Mouse (Mus musculus) adrenal gland, postnatal 25 days (tissue): ENCODE measurements around the gene Auts2. TPM values are rescaled to one million over a fixed set of nuclear protein-coding genes. Genes with fewer than 3 reads are reported as not detected.

ENCODE experiments used
- DNase-seq: peaks from one replicate; pipeline ENCODE4 v3.0.0; 2021; ENCODE audit warnings: mixed read lengths
- total RNA-seq: library from RNA; stranded (reverse); gene quantifications from 2 replicates; pipeline ENCODE4 v1.2.3, GENCODE M21; 2021

The Auts2 gene
- total RNA-seq, 1 experiment from 2014 or later: 75.7 TPM

DNA sequence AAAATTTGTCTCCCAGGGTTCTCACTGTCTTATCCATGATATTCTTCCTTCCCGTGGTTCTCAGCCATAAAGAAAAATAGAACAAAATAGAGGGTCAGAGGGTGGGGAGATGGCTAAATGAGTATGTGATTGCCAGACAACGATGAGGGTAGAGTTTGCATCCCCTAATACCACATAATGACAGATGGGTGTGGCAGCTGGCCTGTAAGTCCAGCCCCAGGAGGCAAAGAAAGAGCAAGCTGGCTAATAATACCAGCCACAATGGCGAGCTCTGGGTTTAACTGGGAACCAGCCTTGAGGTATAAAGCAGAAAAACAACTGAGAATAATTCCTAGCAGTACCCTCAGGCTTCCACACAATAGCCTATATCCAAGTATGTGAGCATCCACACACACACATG, 1029.4 kb downstream of the Auts2 start:
- DNase-seq: no peak

GRCm38 (mm10) chr5:131512617-131513016, 1030.5 kb downstream of the Auts2 start:
- DNase-seq: no peak

GRCm38 (mm10) chr5:131510659-131511058, 1032.5 kb downstream of the Auts2 start:
- no peak for DNase-seq

DNA sequence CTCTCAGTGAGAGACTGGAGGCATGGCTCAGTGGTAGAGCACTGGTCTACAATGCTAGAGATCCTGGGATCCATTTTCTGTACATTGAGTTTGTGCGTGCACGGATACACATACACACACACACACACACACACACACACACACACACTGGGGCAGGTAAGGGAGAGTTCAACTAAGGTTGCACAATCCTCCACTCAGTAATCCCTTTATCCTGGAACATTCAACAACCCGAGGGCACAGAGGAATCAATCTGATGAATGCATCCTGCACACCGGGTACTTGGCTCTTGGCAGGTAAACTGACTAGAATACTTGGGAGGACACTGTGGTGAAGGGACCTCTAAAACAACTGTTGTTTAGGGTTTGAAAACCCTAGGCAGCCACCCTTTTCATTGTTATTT, 1033.8 kb downstream of the Auts2 start:
- DNase-seq: no peak

GRCm38 (mm10) chr5:131498865-131499264, 1044.3 kb downstream of the Auts2 start:
- no peak for DNase-seq

DNA sequence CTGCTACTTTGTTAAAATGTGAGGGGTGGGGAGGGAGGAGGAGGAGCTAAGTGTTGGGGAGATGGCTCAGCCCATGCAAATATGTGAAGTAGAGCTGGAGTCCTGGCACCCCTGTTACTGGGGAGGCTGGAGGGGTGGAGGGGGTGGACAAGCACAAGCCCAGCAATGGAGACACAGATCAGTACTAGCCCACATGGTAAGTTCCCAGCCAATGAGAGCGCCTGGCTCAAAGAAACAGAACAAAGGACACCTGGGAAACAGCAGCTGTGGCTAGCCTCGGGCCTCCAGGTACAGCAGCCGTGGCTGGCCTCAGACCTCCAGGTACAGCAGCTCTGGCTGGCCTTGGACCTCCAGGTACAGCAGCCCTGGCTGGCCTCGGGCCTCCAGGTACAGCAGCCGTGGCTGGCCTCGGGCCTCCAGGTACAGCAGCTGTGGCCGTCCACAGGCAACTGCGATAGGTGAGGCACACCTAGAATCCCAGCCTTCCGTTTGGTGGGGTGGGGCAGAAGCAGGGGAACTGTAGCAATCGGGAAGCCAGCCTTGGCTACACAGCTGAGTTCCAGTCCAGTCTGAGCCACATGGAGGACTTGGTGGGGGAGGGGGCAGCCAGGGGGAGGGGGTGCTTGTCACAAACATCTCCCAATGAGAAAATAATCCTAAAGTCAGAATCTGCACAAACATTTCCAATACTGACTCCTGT, 1046.5 kb downstream of the Auts2 start:
- DNase-seq: no peak

- no peak for DNase-seq
Measured at GRCm38 (mm10) chr5:131494564-131494963, 1048.6 kb downstream of the Auts2 start.

DNA sequence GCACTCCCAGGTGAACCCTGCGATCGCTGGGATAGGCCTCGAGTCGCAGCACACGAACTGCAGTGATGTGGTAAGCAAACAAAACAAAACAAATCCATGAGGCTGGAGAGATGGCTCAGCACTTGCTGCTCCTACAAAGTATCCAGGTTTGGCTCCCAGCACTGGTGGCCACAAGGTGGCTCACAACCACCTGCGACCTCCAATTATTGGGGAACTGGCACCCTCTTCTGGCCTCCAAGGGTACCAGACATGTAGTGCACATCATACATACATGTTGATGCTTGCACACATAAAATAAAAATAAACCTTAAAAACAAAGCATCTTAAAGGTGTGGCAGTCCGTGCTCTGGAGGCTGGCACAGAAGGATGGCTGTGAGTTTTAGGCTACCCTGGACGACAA, 1050.6 kb downstream of the Auts2 start:
- no peak for DNase-seq

DNA sequence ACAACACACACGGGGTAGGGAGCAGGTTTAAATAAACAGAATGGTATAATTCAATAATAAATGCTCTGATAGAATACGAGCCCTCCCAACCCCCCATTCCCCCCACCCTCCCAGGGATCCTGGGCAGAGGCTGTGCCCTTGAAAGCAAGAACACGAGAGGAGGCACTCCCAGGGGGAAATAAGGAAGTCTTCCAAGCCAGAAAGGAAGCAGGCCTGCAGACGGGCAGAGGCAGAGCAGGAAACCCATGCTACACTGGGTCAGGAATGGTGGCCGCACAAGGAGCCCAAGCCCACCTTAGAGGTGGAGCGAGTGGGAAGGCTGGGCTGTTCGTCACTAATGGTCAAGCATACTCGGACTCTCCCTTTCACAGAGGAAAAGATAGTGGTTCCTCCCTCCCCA, 1051.3 kb downstream of the Auts2 start:
- DNase-seq: no peak

DNA sequence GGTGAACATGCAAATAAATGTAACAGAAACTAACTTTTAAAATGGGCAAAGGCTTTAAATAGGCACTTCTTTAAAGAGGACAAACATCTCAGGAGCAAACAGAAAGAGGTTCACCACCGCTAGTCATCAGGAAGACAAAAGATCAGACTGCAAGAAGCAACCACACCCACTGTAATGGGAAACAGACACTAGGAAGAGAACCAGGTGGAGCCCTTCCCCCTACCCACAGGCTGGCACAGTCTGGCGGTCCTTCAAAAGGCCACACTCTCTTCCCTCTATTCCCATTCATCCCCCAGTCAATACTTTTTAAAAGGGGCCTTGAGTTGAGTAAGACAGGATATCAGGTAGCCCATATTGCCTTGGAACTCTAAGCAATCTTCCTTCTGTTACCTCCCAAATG, 1052.3 kb downstream of the Auts2 start:
- no peak for DNase-seq

DNA sequence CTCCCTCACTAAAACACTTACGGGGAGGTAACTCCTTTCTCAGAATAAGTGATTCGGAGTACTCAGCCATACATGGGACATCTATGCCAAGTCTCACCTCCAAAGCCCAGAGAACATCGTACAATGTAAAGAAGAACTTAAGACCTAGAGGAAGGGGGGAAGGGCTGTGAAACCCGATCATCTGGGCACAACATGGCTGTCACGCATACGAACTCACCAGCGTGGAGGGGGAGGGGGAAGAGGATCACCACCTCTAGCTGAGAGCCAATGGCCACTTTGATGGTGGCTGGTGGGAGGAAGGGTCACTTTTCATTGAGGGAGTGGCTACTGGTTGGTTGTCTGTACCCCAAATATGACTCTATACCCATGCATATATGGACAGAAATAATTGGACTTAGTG, 1053.3 kb downstream of the Auts2 start:
- DNase-seq: no peak

- DNase-seq: no peak
Measured at GRCm38 (mm10) chr5:131486527-131486926, 1056.6 kb downstream of the Auts2 start.

GRCm38 (mm10) chr5:131475278-131475677, 1067.9 kb downstream of the Auts2 start:
- no peak for DNase-seq

GRCm38 (mm10) chr5:131468609-131469008, 1074.5 kb downstream of the Auts2 start:
- DNase-seq: no peak

- DNase-seq: no peak
Measured at GRCm38 (mm10) chr5:131466131-131466530, 1077.0 kb downstream of the Auts2 start.

DNA sequence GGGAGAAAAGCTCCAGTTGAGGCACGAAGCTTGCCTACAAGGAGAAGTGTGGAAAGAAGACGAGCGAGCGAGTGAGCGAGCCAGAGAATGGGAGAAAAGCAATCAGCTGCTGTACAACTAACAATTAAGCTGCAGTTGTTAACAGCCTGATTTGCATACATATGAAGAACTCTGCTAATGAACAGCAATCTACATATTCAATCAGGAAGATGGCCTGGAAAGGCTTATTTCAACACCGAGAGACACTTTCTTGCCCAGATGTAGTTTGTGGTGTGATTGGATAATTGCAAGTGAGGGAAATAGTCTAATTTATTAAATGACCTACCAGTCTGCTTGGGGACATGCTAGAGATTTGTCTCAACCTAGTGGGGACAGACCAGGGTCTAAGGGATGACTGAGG, 1079.7 kb downstream of the Auts2 start:
- no peak for DNase-seq

- no peak for DNase-seq
Measured at GRCm38 (mm10) chr5:131459951-131460350, 1083.2 kb downstream of the Auts2 start.

DNA sequence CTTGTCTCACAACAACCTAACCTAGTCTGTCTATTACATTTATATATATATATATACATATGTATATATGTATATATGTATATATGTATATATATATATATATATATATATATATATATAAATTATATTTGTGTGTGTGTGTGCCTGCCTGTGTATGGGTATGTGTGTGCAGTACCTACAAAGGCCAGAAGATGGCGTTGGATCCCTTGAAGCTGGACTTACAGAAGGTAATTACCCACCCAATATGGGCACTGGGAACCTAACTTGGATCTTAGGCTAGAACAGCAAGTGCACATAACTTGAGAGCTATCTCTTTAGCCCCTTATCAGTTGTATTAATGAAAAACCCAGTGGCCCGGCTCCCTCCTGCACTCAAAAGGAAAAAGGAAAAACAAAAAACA, 1083.6 kb downstream of the Auts2 start:
- DNase-seq: no peak

GRCm38 (mm10) chr5:131458700-131459099, 1084.4 kb downstream of the Auts2 start:
- DNase-seq: no peak

GRCm38 (mm10) chr5:131457999-131458398, 1085.1 kb downstream of the Auts2 start:
- DNase-seq: no peak

DNA sequence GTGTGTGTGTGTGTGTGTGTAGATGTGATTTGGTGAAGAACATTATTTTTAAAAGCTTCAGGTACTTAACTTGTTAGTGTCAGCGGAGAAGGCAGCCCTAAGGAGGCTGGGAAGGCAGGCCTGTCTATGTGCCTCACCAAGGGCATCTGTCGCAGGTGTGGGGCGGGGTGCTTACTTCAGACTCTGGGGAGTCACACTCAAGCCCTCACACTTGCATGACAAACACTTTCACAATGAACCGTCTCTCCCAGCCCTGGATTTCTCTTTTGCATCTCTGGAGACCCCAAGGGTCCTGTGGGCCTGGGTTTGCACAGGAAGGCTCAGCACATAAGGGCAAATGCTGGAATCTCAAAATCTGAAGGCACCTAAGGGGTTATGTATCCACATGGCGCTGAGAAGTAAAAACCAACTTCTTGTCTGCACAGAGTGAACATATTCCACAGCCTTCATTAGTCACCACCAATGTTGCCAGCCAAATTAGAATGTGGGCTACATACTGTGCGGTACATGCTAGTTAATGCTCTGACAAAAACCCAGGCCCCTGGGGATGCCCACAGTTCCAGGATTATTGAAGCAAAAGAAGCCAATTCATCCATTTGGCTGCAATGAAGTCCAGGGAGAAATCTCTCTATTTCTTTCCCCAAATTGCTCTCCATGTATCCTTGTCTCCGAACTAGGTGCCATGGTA, 1093.8 kb downstream of the Auts2 start:
- DNase-seq: no peak

- no peak for DNase-seq
Measured at GRCm38 (mm10) chr5:131435239-131435876, 1107.8 kb downstream of the Auts2 start.

- peak; percentile 30 for DNase-seq
Measured at GRCm38 (mm10) chr5:131433291-131433690, 1109.9 kb downstream of the Auts2 start.

- DNase-seq: no peak
Measured at GRCm38 (mm10) chr5:131431896-131432295, 1111.2 kb downstream of the Auts2 start.
